Mouse (Mus musculus) left cerebral cortex, postnatal 25 days (tissue): Measurements from ENCODE around the gene Mitf. TPM values are rescaled to one million over a fixed set of nuclear protein-coding genes. Genes with fewer than 3 reads are reported as not detected.

Source experiments
- total RNA-seq, 2 experiments: library from RNA; stranded (reverse); gene quantifications; 2 replicates each; pipeline ENCODE4 v1.2.3; 2021

Mitf gene
- total RNA-seq, 2 experiments from 2014 or later, result 6.6 to 9.2 TPM

Other genes starting within 250 kb of the Mitf start
- gene Frmd4b, start 189.5 kb upstream of the Mitf start, total RNA-seq, result 10 to 100 TPM; 16.4 to 17.6 TPM